Mouse (Mus musculus) ES-E14 (cell line): Measurements from ENCODE around the gene Hes3.

Experiments used
- CHD2 ChIP-seq: IDR thresholded peaks from 2 replicates; pipeline ENCODE4 v1.6.1; 2014; ENCODE audit warnings: mild to moderate bottlenecking, low read depth, low read length, inconsistent platforms
- HCFC1 ChIP-seq: IDR thresholded peaks from 2 replicates; pipeline ENCODE4 v1.6.1; 2012; ENCODE audit warnings: low read length, inconsistent platforms, borderline replicate concordance; ENCODE audit not compliant: insufficient read depth
- MAFK ChIP-seq: IDR thresholded peaks from 2 replicates; pipeline ENCODE4 v1.6.1; 2014; ENCODE audit warnings: mild to moderate bottlenecking, low read depth, low read length, inconsistent platforms; ENCODE audit not compliant: insufficient read depth
- ZC3H11A ChIP-seq: IDR thresholded peaks from 2 replicates; pipeline ENCODE4 v1.6.1; 2012; ENCODE audit warnings: low read depth, mild to moderate bottlenecking, inconsistent platforms, low read length, borderline replicate concordance
- ZNF384 ChIP-seq: IDR thresholded peaks from 2 replicates; pipeline ENCODE4 v1.6.1; 2012; ENCODE audit warnings: low read depth, low read length, inconsistent platforms

DNA sequence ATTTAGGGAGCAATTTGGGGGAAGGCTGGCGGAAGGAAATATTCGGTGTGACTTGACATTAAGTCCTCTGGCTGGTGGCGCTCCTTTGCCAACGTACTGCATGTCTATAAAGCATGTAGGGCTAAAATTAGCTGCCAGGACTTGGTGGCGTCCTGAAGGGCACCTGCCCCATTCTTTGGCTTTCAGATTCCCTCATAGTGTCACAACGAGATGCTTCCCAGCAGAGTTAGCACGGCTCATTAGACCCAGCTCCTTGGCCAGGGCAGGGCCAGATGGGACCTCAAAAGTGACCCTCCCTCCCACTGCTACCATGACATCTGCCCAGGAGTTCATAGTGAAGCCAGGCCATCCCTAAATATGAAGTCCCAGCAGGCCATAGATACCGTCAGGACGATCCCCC is 20.9 kb downstream of the Hes3 start:
- TF ChIP-seq ZNF384 (no peak), CHD2 (no peak), ZC3H11A (no peak), HCFC1 (no peak), MAFK (no peak)
